Mouse (Mus musculus): ENCODE data around the gene Npas1. TPM values are rescaled to one million over a fixed set of nuclear protein-coding genes. Genes with fewer than 3 reads are reported as not detected.

Gene Npas1
- total RNA-seq, 2 experiments from 2014 or later: 9.9 to 10.0 TPM

DNA sequence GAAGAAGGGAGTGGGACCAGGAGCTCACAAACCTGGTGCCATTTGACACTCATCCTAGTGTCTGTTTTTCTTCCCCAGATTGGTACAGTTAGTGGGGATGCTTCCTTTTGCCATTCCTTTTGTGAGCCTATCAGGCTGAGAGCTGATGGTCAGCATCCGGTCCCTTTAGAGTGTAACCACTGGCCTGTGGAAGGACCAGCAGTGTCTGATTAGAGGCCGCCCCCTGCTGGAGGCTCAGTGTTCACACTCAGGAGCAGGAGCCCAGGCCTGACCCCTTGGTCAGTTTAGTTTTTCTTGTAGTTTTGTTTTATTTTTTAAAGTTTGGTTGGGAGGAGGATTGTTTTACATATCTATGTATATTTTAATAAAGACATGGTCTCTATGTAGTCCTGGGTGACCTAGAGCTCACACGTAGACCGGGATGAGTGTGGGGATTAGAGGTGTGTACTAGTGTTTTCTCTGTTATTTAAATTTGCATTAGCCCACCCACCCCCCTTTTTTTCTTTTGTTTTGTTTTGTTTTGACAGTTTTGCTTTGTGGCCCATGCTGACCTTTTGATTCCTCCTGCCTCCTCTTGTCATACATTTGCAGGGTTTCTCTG, 51.3 kb downstream of the Npas1 start:
- intact Hi-C loops (cut with DNase I): loop anchor here (2.0 kb wide), 1 partner anchor 29 kb away; no protein-coding TSS in a partner anchor
- DNase-seq (ENCODE audit: low spot score in 2 of 2): peak; percentile 37 to 64

DNA sequence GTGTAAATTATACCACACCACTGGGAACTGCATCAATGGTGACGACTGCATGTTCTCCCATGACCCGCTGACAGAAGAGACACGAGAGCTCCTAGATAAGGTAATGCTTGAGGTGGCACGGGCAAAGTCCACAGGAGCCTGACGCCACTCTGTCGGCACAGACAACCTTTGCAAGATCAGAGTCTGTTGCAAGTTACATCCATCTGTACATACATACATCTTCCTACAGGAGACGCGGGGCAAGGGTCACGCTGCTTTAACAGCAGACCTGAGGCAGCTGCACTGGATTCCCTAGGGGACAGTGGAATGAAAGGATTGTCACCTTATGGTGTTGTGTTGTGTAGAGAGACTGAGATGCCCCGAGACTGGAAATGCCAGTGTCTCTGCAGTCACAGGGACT, 51.8 kb downstream of the Npas1 start:
- intact Hi-C loops (cut with DNase I): loop anchor here (2.0 kb wide), 1 partner anchor 29 kb away; no protein-coding TSS in a partner anchor
- DNase-seq (ENCODE audit: low spot score in 2 of 2): no peak

DNA sequence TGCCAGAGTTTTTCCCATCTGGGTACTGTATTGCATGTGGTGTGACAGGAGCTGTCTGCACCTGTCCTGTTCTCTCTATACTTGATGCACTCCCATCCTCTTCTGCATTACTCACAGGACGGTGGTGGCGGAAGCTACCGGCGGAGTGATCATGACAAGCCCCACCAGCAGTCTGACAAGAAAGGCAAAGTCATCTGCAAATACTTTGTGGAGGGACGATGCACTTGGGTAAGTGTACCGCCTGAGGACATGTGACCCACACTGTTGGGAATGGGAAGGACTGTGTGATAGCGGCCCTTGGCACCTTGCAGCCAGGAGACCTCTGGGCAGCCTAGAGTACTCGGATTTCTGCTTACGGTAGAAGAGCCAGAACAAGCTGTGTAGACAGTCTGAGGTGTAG, 53.8 kb downstream of the Npas1 start:
- no peak for DNase-seq (ENCODE audit: low spot score in 2 of 2)
- intact Hi-C loops (cut with DNase I): no loop called here

DNA sequence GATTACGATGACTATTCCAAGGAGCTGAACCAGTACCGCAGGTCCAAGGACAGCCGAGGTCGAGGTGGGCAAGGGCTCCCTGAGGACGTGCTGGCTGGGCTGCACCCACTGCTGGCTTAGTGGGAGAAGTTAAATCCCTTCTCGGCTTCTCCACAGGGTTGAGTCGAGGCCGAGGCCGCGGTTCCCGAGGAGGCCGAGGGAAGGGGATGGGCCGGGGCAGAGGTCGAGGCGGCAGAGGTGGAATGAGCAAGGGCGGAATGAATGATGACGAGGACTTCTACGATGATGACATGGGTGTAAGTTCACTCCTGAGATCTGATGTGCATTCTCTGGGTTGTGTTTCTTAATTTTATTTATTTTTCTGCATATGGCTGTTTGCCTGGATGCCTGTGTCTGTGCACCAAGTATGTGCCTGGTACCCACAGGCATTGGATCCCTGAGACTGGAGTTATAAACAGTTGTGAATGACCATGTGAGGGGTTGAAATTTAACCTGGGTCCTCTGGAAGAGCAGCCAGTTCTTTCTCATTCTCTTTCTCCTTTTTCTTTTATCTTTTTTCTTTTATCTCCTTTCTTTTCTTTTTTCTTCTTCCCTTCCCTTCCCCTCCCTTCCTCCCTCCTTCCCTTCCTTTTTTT, 55.2 kb downstream of the Npas1 start:
- DNase-seq (ENCODE audit: low spot score in 2 of 2): no peak
- intact Hi-C loops (cut with DNase I): no loop called here

DNA sequence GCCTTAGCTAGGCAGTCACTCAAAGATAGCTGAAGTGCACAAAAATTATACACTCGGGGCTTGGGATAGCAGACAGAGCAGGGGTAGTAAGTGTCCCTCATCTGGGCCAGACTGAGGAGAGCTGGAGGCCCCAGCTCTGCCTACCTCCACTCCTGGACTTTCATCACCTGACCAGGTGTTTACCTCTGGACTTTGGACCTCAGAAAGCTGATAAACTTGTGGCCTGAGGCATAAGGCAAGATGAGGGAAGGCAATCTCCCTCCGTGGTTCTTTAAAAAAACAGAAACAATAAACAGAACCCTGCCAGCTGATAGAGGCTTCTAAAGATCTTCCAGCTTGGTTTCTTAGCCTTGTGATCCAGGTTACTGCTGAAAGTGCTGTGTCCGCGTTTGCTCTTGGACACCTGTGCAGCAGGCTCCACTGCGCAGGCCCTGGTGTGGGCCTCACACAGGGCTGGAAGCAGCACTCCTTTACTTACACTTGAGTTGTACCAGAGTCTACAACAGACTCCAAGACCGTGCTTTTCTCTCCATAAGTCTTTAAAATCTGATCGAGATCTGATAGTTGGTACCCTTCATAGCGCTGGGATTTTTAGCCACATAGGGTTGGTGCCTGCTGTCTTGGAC, 56.9 kb downstream of the Npas1 start:
- intact Hi-C loops (cut with DNase I): no loop called here
- DNase-seq (ENCODE audit: low spot score in 2 of 2): no peak

DNA sequence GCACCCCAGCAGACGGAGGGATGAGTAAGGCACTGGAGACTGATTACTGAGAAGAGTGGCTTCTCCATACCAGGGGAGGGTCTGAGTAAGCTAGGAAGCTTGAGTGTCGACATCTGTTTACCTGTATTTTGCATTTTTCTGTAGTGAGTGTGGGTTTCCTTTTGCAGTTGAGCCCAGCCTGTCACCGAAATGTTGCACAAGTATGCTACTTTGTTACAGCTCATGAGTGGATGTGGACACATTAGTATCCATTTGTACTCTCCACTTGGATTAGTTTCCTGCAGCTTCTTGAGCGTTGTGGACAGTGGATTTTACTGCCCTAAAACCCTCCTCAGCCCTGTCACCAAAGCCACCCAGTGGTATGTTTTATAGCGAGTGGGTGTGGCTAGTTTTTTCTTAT, 58.8 kb downstream of the Npas1 start:
- intact Hi-C loops (cut with DNase I): no loop called here
- DNase-seq (ENCODE audit: low spot score in 2 of 2): no peak

DNA sequence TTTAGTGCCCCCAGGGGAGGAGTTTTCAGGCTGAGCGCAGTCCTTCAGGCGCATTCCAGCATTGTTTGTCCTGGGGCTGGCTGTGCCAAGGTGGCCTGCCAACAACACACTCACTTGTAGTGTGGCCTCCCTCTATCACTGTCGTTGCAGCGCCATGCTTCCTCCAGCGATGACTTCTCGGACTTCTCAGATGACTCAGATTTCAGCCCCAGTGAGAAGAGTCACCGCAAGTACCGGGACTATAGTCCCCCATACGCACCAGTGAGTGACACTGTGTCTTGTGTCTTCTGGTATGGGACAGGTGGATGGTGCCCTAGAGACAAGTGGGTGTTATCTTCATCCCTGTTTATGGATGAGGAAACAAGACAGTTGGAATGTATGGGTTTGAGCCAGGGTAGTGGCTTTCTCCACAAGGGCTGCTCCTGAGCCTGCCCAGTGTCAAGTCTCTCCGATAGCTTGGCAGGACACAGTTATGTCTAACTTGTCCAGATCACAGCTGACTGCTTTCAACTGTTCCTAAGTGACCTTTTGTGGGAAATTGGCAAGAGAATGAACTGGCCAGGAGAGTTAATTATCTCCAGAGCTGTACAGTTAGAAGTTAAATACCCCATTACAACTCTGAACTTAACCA, 60.3 kb downstream of the Npas1 start:
- intact Hi-C loops (cut with DNase I): no loop called here
- DNase-seq (ENCODE audit: low spot score in 2 of 2): no peak

DNA sequence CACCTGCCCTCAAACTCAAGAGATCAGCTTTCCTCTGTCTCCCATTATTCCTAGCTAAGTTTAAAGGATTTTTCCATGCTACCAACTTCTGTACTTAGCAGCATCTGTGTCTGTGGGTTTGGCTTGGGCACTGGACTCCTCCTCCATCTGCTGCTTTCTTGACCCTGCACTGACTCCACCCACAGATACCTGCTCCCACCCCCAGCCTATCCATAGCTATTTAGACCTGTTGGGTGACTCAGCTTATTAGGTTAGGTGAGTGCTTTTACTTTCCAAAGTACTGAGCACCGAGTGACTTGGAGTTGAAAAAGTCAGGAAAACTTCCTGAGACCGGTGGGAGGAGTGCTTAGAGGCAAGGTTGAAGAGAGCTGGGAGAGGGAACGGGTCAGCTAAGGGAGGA, 62.1 kb downstream of the Npas1 start:
- no peak for DNase-seq (ENCODE audit: low spot score in 2 of 2)
- intact Hi-C loops (cut with DNase I): no loop called here

DNA sequence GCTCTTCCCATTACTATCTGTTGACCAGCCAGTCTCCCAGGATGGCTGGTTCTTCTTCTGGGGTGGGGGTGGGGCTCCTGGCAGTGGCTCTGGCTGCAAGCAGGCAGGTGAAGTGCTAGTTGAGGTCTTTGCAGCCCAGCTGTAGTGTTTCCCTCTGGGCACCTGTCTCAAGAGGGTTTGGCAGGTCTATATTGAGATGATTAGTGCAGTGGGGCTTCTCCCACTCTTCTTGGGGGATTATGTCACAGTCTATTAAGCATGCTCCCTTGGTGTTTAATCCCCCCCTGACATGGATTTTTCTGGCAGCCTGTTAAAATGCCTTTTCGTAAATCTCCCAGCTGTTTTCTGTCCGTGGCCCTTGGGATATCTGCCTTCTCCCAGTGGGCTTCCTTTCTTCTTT, 64.6 kb downstream of the Npas1 start:
- intact Hi-C loops (cut with DNase I): no loop called here
- DNase-seq (ENCODE audit: low spot score in 2 of 2): no peak

DNA sequence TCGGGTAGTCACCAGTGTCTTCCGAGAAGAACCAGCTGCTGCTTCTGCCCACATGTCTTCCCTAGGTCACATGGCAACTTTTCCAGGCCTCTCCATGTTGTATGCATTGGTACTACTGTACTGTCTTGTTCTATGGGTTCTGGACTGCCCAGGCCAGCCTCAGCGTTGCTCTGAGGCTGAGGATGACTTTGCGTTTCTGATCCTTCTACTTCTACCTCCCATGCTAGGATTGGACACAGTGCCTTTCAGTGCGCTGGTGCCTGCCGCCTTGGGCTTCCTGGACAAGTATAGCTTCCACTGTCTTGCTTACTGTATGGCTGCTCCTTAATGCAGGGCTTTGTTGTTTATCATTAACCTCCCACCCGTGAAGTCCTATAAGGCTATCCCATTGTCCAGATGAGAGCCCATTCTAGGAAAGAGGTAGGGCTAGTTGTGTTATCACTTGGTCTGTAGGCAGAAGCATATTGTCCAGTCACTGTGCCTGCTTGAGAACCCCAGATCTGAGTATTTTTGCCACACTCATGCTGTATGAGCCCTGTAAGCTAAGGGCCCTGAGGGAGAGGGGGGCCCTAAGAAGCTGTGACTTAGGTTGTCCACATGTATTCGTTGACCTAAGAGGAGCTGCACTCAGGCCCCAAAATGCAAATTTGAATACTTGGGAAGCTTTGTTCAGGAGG, 65.2 kb downstream of the Npas1 start:
- DNase-seq (ENCODE audit: low spot score in 2 of 2): no peak
- intact Hi-C loops (cut with DNase I): no loop called here

DNA sequence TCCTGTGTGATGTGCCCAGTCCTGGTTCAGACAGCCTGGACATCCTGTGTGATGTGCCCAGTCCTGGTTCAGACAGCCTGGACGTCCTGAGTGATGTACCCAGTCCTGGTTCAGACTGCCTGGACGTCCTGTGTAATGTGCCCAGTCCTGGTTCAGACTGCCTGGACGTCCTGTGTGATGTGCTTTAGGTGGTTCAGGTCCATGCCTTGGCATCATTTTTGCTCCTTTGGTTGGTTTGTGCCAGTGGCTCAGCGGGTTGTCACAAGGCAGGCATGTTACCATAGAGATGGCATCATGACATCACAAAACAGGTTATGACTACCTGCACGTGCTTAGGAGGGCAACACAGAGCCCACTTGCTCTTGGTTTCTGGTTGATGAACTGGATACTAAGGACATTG, 66.4 kb downstream of the Npas1 start:
- intact Hi-C loops (cut with DNase I): no loop called here
- DNase-seq (ENCODE audit: low spot score in 2 of 2): no peak

DNA sequence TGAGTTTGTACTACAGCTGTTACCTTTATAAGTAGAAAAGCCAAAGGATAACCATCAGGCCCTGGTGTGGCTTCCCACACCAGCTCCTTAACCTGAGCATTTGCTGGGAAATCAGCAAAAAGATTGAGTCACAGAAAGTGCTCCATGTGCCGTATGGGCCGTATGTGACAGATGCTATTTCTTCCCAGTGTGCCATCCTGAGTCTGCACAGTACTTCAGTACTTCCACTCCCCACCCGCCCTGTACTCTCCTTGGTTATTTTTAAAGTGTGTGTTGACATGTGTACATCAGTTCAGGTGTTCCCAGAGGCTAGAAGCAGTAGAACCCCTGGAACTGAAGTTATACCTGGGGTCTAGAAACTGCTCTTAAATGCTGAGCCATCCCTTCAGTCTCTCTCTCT, 70.5 kb downstream of the Npas1 start:
- intact Hi-C loops (cut with DNase I): no loop called here
- no peak for DNase-seq (ENCODE audit: low spot score in 2 of 2)

Other genes starting within 250 kb of the Npas1 start
- under 1 TPM; 0.61 to 0.74 TPM for gene C5ar2, start 233.6 kb downstream of the Npas1 start, total RNA-seq (2021)
- gene C5ar1, start 218.2 kb downstream of the Npas1 start, total RNA-seq (2021): 1 to 10 TPM in 1 of 2 experiments, under 1 TPM in 1; 0.54 to 2.5 TPM
- 10 to 100 TPM; 32.1 to 33.5 TPM for gene Inafm1, start 204.1 kb downstream of the Npas1 start, total RNA-seq (2021)
- gene Ccdc9, start 190.9 kb downstream of the Npas1 start, total RNA-seq (2021): 10 to 100 TPM; 75.4 to 87.2 TPM
- gene Bbc3, start 169.3 kb downstream of the Npas1 start, total RNA-seq (2021): 10 to 100 TPM; 11.9 to 14.6 TPM
- gene Sae1, start 89.9 kb downstream of the Npas1 start, total RNA-seq (2021): 100 to 1,000 TPM; 104 to 111 TPM
- 10 to 100 TPM; 66.3 to 67.7 TPM for gene Zc3h4, start 76.8 kb downstream of the Npas1 start, total RNA-seq (2021)
- 10 to 100 TPM; 62.3 to 85.7 TPM for gene Tmem160, start 24.9 kb downstream of the Npas1 start, total RNA-seq (2021)
- gene Arhgap35, start 137.3 kb upstream of the Npas1 start, total RNA-seq (2021): 100 to 1,000 TPM; 134 to 138 TPM
- gene Ceacam15, start 198.0 kb upstream of the Npas1 start, total RNA-seq (2021): not detected
- gene Ceacam9, start 244.2 kb upstream of the Npas1 start, total RNA-seq (2021): under 1 TPM in 1 of 2 experiments, not detected in 1; 0.22 TPM

All from left cerebral cortex, postnatal 36 days (tissue).